Mouse (Mus musculus): Measurements from ENCODE around the gene Zfp131. TPM values are rescaled to one million over a fixed set of nuclear protein-coding genes. Genes with fewer than 3 reads are reported as not detected.

The Zfp131 gene
- polyA plus RNA-seq, 1 experiment from 2014 or later = 50.1 TPM

GRCm38 (mm10) chr13:119716105-119716504 is 74.6 kb downstream of the Zfp131 start:
- Histone ChIP-seq H3K27ac (no peak overlapping the region), H3K9ac (no peak overlapping the region), H3K36me3 (0 out of 2 replicates have a peak, but pooled peaks cover under 1% of the 10 kb centered on the region), H3K4me1 (no peaks in the 10 kb centered on the region), H3K4me3 (no peak overlapping the region), H3K4me2 (replicated peaks) (no peak overlapping the region), H3K27me3 (no peaks in the 10 kb centered on the region), H3K9me3 (no peaks in the 10 kb centered on the region)
- 81% methylated on average over 2 of the region's 2 CpGs for WGBS
- no peak for ATAC-seq (ENCODE audit: insufficient number of reproducible peaks, insufficient read depth, low FRiP score, low TSS enrichment)

Other genes starting within 250 kb of the Zfp131 start
- 0.06 and 0.19 TPM in 2 replicates for gene Ccl28, start 167.1 kb downstream of the Zfp131 start, polyA plus RNA-seq (2016; fragmentation: Nextera tagmentation; extraction: Ambion mirVana)
- 197 and 223 TPM in 2 replicates for gene Hmgcs1, start 100.5 kb downstream of the Zfp131 start, polyA plus RNA-seq (2016; fragmentation: Nextera tagmentation; extraction: Ambion mirVana)
- gene Nim1k, start 35.0 kb downstream of the Zfp131 start, polyA plus RNA-seq (2016; fragmentation: Nextera tagmentation; extraction: Ambion mirVana) = 1.1 and 1.3 TPM in 2 replicates
- gene AF067063, start 39.3 kb upstream of the Zfp131 start, polyA plus RNA-seq (2016; fragmentation: Nextera tagmentation; extraction: Ambion mirVana) = not detected in 2 replicates
- not detected in 2 replicates for gene D13Ertd608e, start 45.1 kb upstream of the Zfp131 start, polyA plus RNA-seq (2016; fragmentation: Nextera tagmentation; extraction: Ambion mirVana)
- gene Tcstv1, start 103.9 kb upstream of the Zfp131 start, polyA plus RNA-seq (2016; fragmentation: Nextera tagmentation; extraction: Ambion mirVana) = not detected in 2 replicates
- gene Gm21761, start 138.4 kb upstream of the Zfp131 start, polyA plus RNA-seq (2016; fragmentation: Nextera tagmentation; extraction: Ambion mirVana) = not detected in 2 replicates
- gene B020031M17Rik, start 159.9 kb upstream of the Zfp131 start, polyA plus RNA-seq (2016; fragmentation: Nextera tagmentation; extraction: Ambion mirVana) = not detected in 2 replicates
- gene Gm36079, start 236.1 kb upstream of the Zfp131 start, polyA plus RNA-seq (2016; fragmentation: Nextera tagmentation; extraction: Ambion mirVana) = not detected in 2 replicates

Data from embryonic facial prominence, embryonic 12.5 days (tissue).